Mouse (Mus musculus) midbrain, postnatal 0 days (tissue): Measurements from ENCODE around the gene Msrb1. TPM values are rescaled to one million over a fixed set of nuclear protein-coding genes. Genes with fewer than 3 reads are reported as not detected.

ENCODE experiments used
- ATAC-seq: fragments of 200-750 bp; cut with Nextera tagmentation; 2 replicates; pipeline ENCODE4 v1.8.0; 2017; ENCODE audit warnings: moderate number of reproducible peaks, mild to moderate bottlenecking, moderate TSS enrichment, moderate library complexity; ENCODE audit not compliant: low FRiP score
- DNase-seq: peaks from one replicate; pipeline ENCODE4 v3.0.0-alpha.2; 2015; ENCODE audit warnings: low spot score
- H3K27ac ChIP-seq: fragments of 300-500 bp; sonication (generic); 2 replicates; pipeline ENCODE4 v1.5.1; 2014; ENCODE audit warnings: low read depth, mild to moderate bottlenecking, low read length, mixed read lengths
- H3K27me3 ChIP-seq: fragments of 300-500 bp; sonication (generic); 2 replicates; pipeline ENCODE4 v1.6.1; 2014; ENCODE audit warnings: low read length, control low read depth, mixed read lengths; ENCODE audit not compliant: insufficient read depth
- H3K36me3 ChIP-seq: fragments of 300-500 bp; sonication (generic); 2 replicates; pipeline ENCODE4 v1.6.1; 2014; ENCODE audit warnings: low read length, control low read depth, mixed read lengths; ENCODE audit not compliant: insufficient read depth
- H3K4me1 ChIP-seq: fragments of 300-500 bp; sonication (generic); 2 replicates; pipeline ENCODE4 v1.6.1; 2014; ENCODE audit warnings: mild to moderate bottlenecking, control low read depth, antibody characterized with exemption, low read length, mixed read lengths; ENCODE audit not compliant: insufficient read depth
- H3K4me2 ChIP-seq: fragments of 300-500 bp; sonication (generic); 2 replicates; pipeline ENCODE4 v1.6.1; 2014; ENCODE audit warnings: low read depth, mild to moderate bottlenecking, low read length, mixed read lengths; ENCODE audit not compliant: poor library complexity, severe bottlenecking
- H3K4me3 ChIP-seq: fragments of 300-500 bp; sonication (generic); 2 replicates; pipeline ENCODE4 v1.5.1; 2014; ENCODE audit warnings: low read depth, mild to moderate bottlenecking, low read length, moderate library complexity
- H3K9ac ChIP-seq: fragments of 300-500 bp; sonication (generic); replicated peaks from 2 replicates; pipeline ENCODE4 v1.6.1; 2014; ENCODE audit warnings: mild to moderate bottlenecking, low read length, moderate library complexity, mixed read lengths; ENCODE audit not compliant: poor library complexity, severe bottlenecking
- H3K9me3 ChIP-seq: fragments of 300-500 bp; sonication (generic); 2 replicates; pipeline ENCODE4 v1.6.1; 2016; ENCODE audit warnings: low read length, control low read depth
- CTCF ChIP-seq: IDR thresholded peaks from 2 replicates; pipeline ENCODE4 v1.5.1; 2016; ENCODE audit warnings: antibody characterized with exemption, mild to moderate bottlenecking
- WGBS: fragments of 180-500 bp; shearing (Covaris S2); extraction: QIAGEN DNeasy Blood & Tissue Kit; methylation state at CpG from one replicate; pipeline ENCODE4 v1.1.7; 2014; 5-methylcytosine and 5-hydroxymethylcytosine counted together
- polyA plus RNA-seq: library from polyadenylated mRNA; unstranded; fragments of >200 nt; fragmentation: Nextera tagmentation; extraction: Ambion mirVana; gene quantifications from 2 replicates; pipeline ENCODE4 v1.2.1, GENCODE M21; 2015
- total RNA-seq: library from RNA; depleted of rRNA; stranded (reverse); fragments of >200 nt; gene quantifications from 2 replicates; pipeline ENCODE4 v1.2.3, GENCODE M21; 2014; rRNA removed

Msrb1 gene
- total and polyA plus RNA-seq, 2 experiments from 2014 or later: 9.6 to 22.6 TPM

GRCm38 (mm10) chr17:24769146-24769545 is 32.7 kb downstream of the Msrb1 start:
- no peak for TF ChIP-seq CTCF
- no peaks in the 10 kb centered on the region for H3K27me3 ChIP-seq
- WGBS: 45% methylated on average over 3 of the region's 3 CpGs
- no peak overlapping the region for H3K4me2 ChIP-seq
- no peaks in the 10 kb centered on the region for H3K4me1 ChIP-seq
- H3K27ac ChIP-seq: no peak overlapping the region
- H3K36me3 ChIP-seq: no peaks in the 10 kb centered on the region
- no peak for ATAC-seq
- no peak overlapping the region for H3K4me3 ChIP-seq
- no peak overlapping the region for H3K9ac ChIP-seq
- DNase-seq: no peak
- H3K9me3 ChIP-seq: 0 out of 2 replicates have a peak, but pooled peaks cover 4% of the 10 kb centered on the region

- 81% methylated on average over 5 of the region's 5 CpGs for WGBS
- DNase-seq: no peak
- H3K4me2 ChIP-seq: no peak overlapping the region
- ATAC-seq: no peak
- H3K9me3 ChIP-seq: 0 out of 2 replicates have a peak, but pooled peaks cover 4% of the 10 kb centered on the region
- TF ChIP-seq CTCF: peak; percentile 27; the same call in 1 of the 2 replicates
- no peak overlapping the region for H3K9ac ChIP-seq
- no peaks in the 10 kb centered on the region for H3K27me3 ChIP-seq
- no peaks in the 10 kb centered on the region for H3K4me1 ChIP-seq
- no peak overlapping the region for H3K27ac ChIP-seq
- no peak overlapping the region for H3K4me3 ChIP-seq
- H3K36me3 ChIP-seq: no peaks in the 10 kb centered on the region
These were observed 36.8 kb downstream of the Msrb1 start for GRCm38 (mm10) chr17:24773241-24773640.

GRCm38 (mm10) chr17:24775173-24775572 is 38.7 kb downstream of the Msrb1 start:
- no peak overlapping the region for H3K4me3 ChIP-seq

GRCm38 (mm10) chr17:24777073-24777472 is 40.6 kb downstream of the Msrb1 start:
- Histone ChIP-seq H3K9me3 (0 out of 2 replicates have a peak, but pooled peaks cover 4% of the 10 kb centered on the region), H3K4me3 (no peak overlapping the region), H3K4me1 (no peaks in the 10 kb centered on the region), H3K36me3 (no peaks in the 10 kb centered on the region), H3K4me2 (no peak overlapping the region), H3K27ac (no peak overlapping the region), H3K27me3 (no peaks in the 10 kb centered on the region), H3K9ac (no peak overlapping the region)
- ATAC-seq: no peak
- TF ChIP-seq CTCF: no peak
- 82% methylated on average over 2 of the region's 2 CpGs for WGBS
- DNase-seq: no peak

More at GRCm38 (mm10) chr17:24775173-24775572, 38.7 kb downstream of the Msrb1 start:
- no peak for TF ChIP-seq CTCF
- DNase-seq (no peak), ATAC-seq (no peak)
- Histone ChIP-seq H3K9ac (no peak overlapping the region), H3K36me3 (no peaks in the 10 kb centered on the region), H3K27me3 (no peaks in the 10 kb centered on the region), H3K27ac (no peak overlapping the region), H3K4me2 (no peak overlapping the region), H3K4me1 (no peaks in the 10 kb centered on the region), H3K9me3 (0 out of 2 replicates have a peak, but pooled peaks cover 4% of the 10 kb centered on the region)
- 85% methylated on average over 8 of the region's 8 CpGs for WGBS

- 82% methylated on average over 2 of the region's 2 CpGs for WGBS
- Histone ChIP-seq H3K27me3 (no peaks in the 10 kb centered on the region), H3K4me3 (no peak overlapping the region), H3K4me2 (no peak overlapping the region), H3K27ac (no peak overlapping the region), H3K36me3 (no peaks in the 10 kb centered on the region), H3K9ac (no peak overlapping the region), H3K4me1 (no peaks in the 10 kb centered on the region), H3K9me3 (no peaks in the 10 kb centered on the region)
- DNase-seq (no peak), ATAC-seq (no peak)
- TF ChIP-seq CTCF: no peak
These were observed 44.4 kb downstream of the Msrb1 start for GRCm38 (mm10) chr17:24780821-24781220.

GRCm38 (mm10) chr17:24792190-24792589 is 55.7 kb downstream of the Msrb1 start:
- no peaks in the 10 kb centered on the region for H3K27me3 ChIP-seq
- DNase-seq: no peak
- H3K27ac ChIP-seq: no peak overlapping the region
- no peaks in the 10 kb centered on the region for H3K36me3 ChIP-seq
- no peaks in the 10 kb centered on the region for H3K4me1 ChIP-seq
- TF ChIP-seq CTCF: no peak
- no peak overlapping the region for H3K9ac ChIP-seq
- no peak overlapping the region for H3K4me2 ChIP-seq
- H3K4me3 ChIP-seq: no peak overlapping the region
- no peaks in the 10 kb centered on the region for H3K9me3 ChIP-seq
- 75% methylated on average over 8 of the region's 8 CpGs for WGBS
- ATAC-seq: no peak

Other genes with a start within 250 kb of the Msrb1 start
- gene Caskin1, start 248.0 kb upstream of the Msrb1 start, total RNA-seq: 151 and 153 TPM in 2 replicates
- gene Caskin1, start 248.0 kb upstream of the Msrb1 start, polyA plus RNA-seq: 43.9 and 47.5 TPM in 2 replicates
- gene Traf7, start 208.7 kb upstream of the Msrb1 start, total RNA-seq: 175 and 179 TPM in 2 replicates
- 71.4 and 73.6 TPM in 2 replicates for gene Traf7, start 208.7 kb upstream of the Msrb1 start, polyA plus RNA-seq
- gene Rab26, start 202.4 kb upstream of the Msrb1 start, total RNA-seq: 4.4 and 7.6 TPM in 2 replicates
- gene Rab26, start 202.4 kb upstream of the Msrb1 start, polyA plus RNA-seq: 15.5 and 17.7 TPM in 2 replicates
- gene Pkd1, start 186.8 kb upstream of the Msrb1 start, total RNA-seq: 73.6 and 84.3 TPM in 2 replicates
- gene Pkd1, start 186.8 kb upstream of the Msrb1 start, polyA plus RNA-seq: 13.6 and 14.5 TPM in 2 replicates
- gene Tsc2, start 104.0 kb upstream of the Msrb1 start, total RNA-seq: 106 and 114 TPM in 2 replicates
- 56.6 and 61.7 TPM in 2 replicates for gene Tsc2, start 104.0 kb upstream of the Msrb1 start, polyA plus RNA-seq
- gene Nthl1, start 104.0 kb upstream of the Msrb1 start, total RNA-seq: 4.5 and 6.2 TPM in 2 replicates
- 6.0 and 7.2 TPM in 2 replicates for gene Nthl1, start 104.0 kb upstream of the Msrb1 start, polyA plus RNA-seq
- gene Slc9a3r2, start 86.3 kb upstream of the Msrb1 start, total RNA-seq: 61.7 and 62.8 TPM in 2 replicates
- 52.1 and 52.7 TPM in 2 replicates for gene Slc9a3r2, start 86.3 kb upstream of the Msrb1 start, polyA plus RNA-seq
- gene Npw, start 78.2 kb upstream of the Msrb1 start, total RNA-seq: not detected in 2 replicates
- 0.59 and 0.86 TPM in 2 replicates for gene Npw, start 78.2 kb upstream of the Msrb1 start, polyA plus RNA-seq
- gene Zfp598, start 67.0 kb upstream of the Msrb1 start, total RNA-seq: 36.4 and 40.0 TPM in 2 replicates
- gene Zfp598, start 67.0 kb upstream of the Msrb1 start, polyA plus RNA-seq: 15.7 and 16.4 TPM in 2 replicates
- 330 and 376 TPM in 2 replicates for gene Syngr3, start 46.7 kb upstream of the Msrb1 start, total RNA-seq
- 334 and 375 TPM in 2 replicates for gene Syngr3, start 46.7 kb upstream of the Msrb1 start, polyA plus RNA-seq
- gene Gfer, start 40.5 kb upstream of the Msrb1 start, total RNA-seq: 28.0 and 44.3 TPM in 2 replicates
- 36.7 and 39.4 TPM in 2 replicates for gene Gfer, start 40.5 kb upstream of the Msrb1 start, polyA plus RNA-seq
- gene Noxo1, start 40.4 kb upstream of the Msrb1 start, total RNA-seq: 7.2 and 11.1 TPM in 2 replicates
- gene Noxo1, start 40.4 kb upstream of the Msrb1 start, polyA plus RNA-seq: 1.9 and 2.1 TPM in 2 replicates
- 44.0 and 56.4 TPM in 2 replicates for gene Tbl3, start 29.0 kb upstream of the Msrb1 start, total RNA-seq
- 38.2 and 46.7 TPM in 2 replicates for gene Tbl3, start 29.0 kb upstream of the Msrb1 start, polyA plus RNA-seq
- gene Rnf151, start 18.6 kb upstream of the Msrb1 start, total RNA-seq: not detected in 2 replicates
- not detected in 2 replicates for gene Rnf151, start 18.6 kb upstream of the Msrb1 start, polyA plus RNA-seq
- 2,209 and 2,389 TPM in 2 replicates for gene Rps2, start 18.5 kb upstream of the Msrb1 start, total RNA-seq
- 749 and 802 TPM in 2 replicates for gene Rps2, start 18.5 kb upstream of the Msrb1 start, polyA plus RNA-seq
- gene Ndufb10, start 12.2 kb upstream of the Msrb1 start, total RNA-seq: 150 and 170 TPM in 2 replicates
- gene Ndufb10, start 12.2 kb upstream of the Msrb1 start, polyA plus RNA-seq: 344 and 349 TPM in 2 replicates
- not detected in 2 replicates for gene Rpl3l, start 8.8 kb upstream of the Msrb1 start, total RNA-seq
- gene Rpl3l, start 8.8 kb upstream of the Msrb1 start, polyA plus RNA-seq: 0.21 and 0.37 TPM in 2 replicates
- 0.49 TPM in 1 of 2 replicates, not detected in the other for gene Hs3st6, start 16.3 kb downstream of the Msrb1 start, total RNA-seq
- gene Hs3st6, start 16.3 kb downstream of the Msrb1 start, polyA plus RNA-seq: 0.22 and 0.50 TPM in 2 replicates
- gene Meiob, start 67.6 kb downstream of the Msrb1 start, total RNA-seq: not detected in 2 replicates
- 0.12 TPM in 1 of 2 replicates, not detected in the other for gene Meiob, start 67.6 kb downstream of the Msrb1 start, polyA plus RNA-seq
- gene Hagh, start 103.5 kb downstream of the Msrb1 start, total RNA-seq: 73.6 and 119 TPM in 2 replicates
- 74.0 and 79.5 TPM in 2 replicates for gene Hagh, start 103.5 kb downstream of the Msrb1 start, polyA plus RNA-seq
- gene Fahd1, start 113.7 kb downstream of the Msrb1 start, total RNA-seq: 11.7 and 14.0 TPM in 2 replicates
- 18.2 and 20.8 TPM in 2 replicates for gene Fahd1, start 113.7 kb downstream of the Msrb1 start, polyA plus RNA-seq
- 0.28 TPM in 1 of 2 replicates, not detected in the other for gene Igfals, start 129.4 kb downstream of the Msrb1 start, total RNA-seq
- 0.31 TPM in 1 of 2 replicates, not detected in the other for gene Igfals, start 129.4 kb downstream of the Msrb1 start, polyA plus RNA-seq
- gene Nubp2, start 149.7 kb downstream of the Msrb1 start, total RNA-seq: 39.6 and 60.2 TPM in 2 replicates
- gene Nubp2, start 149.7 kb downstream of the Msrb1 start, polyA plus RNA-seq: 55.8 and 63.9 TPM in 2 replicates
- 87.5 and 105 TPM in 2 replicates for gene Spsb3, start 150.0 kb downstream of the Msrb1 start, total RNA-seq
- gene Spsb3, start 150.0 kb downstream of the Msrb1 start, polyA plus RNA-seq: 100 and 110 TPM in 2 replicates
- gene Eme2, start 158.4 kb downstream of the Msrb1 start, total RNA-seq: 29.7 and 31.7 TPM in 2 replicates
- 20.2 and 22.5 TPM in 2 replicates for gene Eme2, start 158.4 kb downstream of the Msrb1 start, polyA plus RNA-seq
- gene Mrps34, start 158.5 kb downstream of the Msrb1 start, total RNA-seq: 43.8 and 46.1 TPM in 2 replicates
- 128 and 131 TPM in 2 replicates for gene Mrps34, start 158.5 kb downstream of the Msrb1 start, polyA plus RNA-seq
- gene Nme3, start 159.9 kb downstream of the Msrb1 start, total RNA-seq: 54.4 and 65.3 TPM in 2 replicates
- 98.3 and 105 TPM in 2 replicates for gene Nme3, start 159.9 kb downstream of the Msrb1 start, polyA plus RNA-seq
- gene Mapk8ip3, start 200.3 kb downstream of the Msrb1 start, total RNA-seq: 153 and 168 TPM in 2 replicates
- gene Mapk8ip3, start 200.3 kb downstream of the Msrb1 start, polyA plus RNA-seq: 70.5 and 72.5 TPM in 2 replicates
- gene Jpt2, start 224.0 kb downstream of the Msrb1 start, total RNA-seq: 60.7 and 61.0 TPM in 2 replicates
- 64.5 and 66.7 TPM in 2 replicates for gene Jpt2, start 224.0 kb downstream of the Msrb1 start, polyA plus RNA-seq